Mouse (Mus musculus) Muller cell, postnatal 12 days (primary cell): ENCODE measurements around the gene Fbxo24.
"Not testable (repeated sequence)": the region's sequence is repeated elsewhere in the genome, so short reads cannot be mapped to it uniquely, and the experiment has no call there.

ENCODE experiments used
- DNase-seq: peaks from one replicate; pipeline ENCODE4 v3.0.0-alpha.2; 2015; ENCODE audit errors: inconsistent ontology term

The Fbxo24 gene

GRCm38 (mm10) chr5:137642886-137643285 lies 14.1 kb upstream of the Fbxo24 start:
- DNase-seq = no peak

GRCm38 (mm10) chr5:137641054-137641453 lies 12.3 kb upstream of the Fbxo24 start, which contains the start of gene Sap25:
Gene Sap25, plus strand, starts transcription at chr5:137641334.
- no peak for DNase-seq

GRCm38 (mm10) chr5:137639472-137639871 lies 10.7 kb upstream of the Fbxo24 start:
- no peak for DNase-seq

DNA sequence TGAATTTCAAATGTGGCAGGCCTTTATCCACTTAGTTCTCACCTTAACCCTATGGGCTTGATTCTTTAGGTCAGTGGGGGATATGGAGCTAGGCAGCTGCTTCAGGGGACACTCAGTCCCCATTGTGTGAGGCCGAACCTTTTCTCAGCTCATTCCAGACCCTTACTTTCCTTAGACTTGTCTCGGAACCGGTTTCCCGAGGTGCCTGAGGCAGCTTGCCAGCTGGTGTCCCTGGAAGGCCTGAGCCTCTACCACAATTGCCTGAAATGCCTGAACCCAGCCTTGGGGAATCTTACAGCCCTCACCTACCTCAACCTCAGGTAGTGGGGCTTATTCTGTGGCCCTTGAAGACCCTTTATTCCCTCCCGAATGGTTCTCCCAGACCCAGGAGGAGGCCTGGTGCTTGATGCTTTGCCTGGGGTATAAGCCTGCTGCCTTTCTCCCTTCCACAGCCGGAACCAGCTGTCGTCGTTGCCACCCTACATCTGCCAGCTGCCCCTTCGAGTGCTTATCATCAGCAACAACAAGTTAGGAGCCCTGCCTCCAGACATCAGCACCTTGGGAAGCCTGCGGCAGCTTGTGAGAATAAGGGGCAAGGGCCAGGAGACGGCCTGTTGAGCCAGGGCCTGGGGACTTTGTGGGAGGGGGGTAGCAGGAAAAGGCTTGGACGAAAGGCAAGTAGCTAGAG lies 4.7 kb upstream of the Fbxo24 start:
- no peak for DNase-seq

DNA sequence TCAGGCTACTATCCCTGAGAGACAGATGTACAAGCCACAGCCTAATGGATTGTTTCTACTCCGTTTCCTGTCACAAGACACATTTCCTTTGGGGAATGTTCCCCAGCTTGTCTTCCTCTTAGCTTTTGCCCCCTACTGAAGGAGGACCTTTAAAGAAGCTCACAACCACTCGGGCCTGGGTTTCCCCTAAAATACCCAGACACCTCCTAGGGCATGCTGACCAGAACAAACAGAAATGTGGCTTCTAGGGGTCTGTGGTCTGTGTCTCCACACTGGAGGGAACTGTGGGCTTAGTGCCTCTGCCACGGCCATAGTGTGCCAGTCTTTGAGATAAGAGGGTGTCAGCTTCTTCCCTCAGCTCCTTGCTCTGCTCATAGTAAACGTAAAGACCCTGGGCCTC lies 2.8 kb upstream of the Fbxo24 start:
- no peak for DNase-seq

- no peak for DNase-seq
These were observed 2.4 kb upstream of the Fbxo24 start for GRCm38 (mm10) chr5:137631171-137631570.

GRCm38 (mm10) chr5:137630602-137631001 lies 1.8 kb upstream of the Fbxo24 start:
- no peak for DNase-seq

- no peak for DNase-seq
These were observed 1.2 kb upstream of the Fbxo24 start for GRCm38 (mm10) chr5:137629906-137630545.

DNA sequence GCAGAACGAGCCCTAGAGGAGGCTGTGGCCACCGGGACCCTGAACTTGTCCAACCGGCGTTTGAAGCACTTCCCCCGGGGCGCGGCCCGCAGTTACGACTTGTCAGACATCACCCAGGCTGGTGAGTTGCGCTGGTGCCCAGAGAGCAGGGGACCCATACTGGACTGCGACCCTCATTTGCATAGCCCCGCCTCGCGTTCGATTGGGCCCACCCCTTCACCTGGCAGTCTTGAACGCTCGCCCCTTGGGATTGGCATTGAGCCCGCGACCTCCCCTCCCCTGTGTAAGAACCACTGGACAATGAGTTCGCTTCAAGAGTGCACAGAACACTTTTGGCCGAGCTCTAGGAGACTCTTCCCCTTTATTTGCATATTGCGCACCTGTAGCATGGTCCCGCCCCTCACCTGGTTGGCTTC lies 512 bp upstream of the Fbxo24 start:
- no peak for DNase-seq

GRCm38 (mm10) chr5:137627991-137628390 lies 811 bp downstream of the Fbxo24 start:
- DNase-seq = no peak

GRCm38 (mm10) chr5:137623937-137624530 lies 4.8 kb downstream of the Fbxo24 start:
- DNase-seq = no peak

DNA sequence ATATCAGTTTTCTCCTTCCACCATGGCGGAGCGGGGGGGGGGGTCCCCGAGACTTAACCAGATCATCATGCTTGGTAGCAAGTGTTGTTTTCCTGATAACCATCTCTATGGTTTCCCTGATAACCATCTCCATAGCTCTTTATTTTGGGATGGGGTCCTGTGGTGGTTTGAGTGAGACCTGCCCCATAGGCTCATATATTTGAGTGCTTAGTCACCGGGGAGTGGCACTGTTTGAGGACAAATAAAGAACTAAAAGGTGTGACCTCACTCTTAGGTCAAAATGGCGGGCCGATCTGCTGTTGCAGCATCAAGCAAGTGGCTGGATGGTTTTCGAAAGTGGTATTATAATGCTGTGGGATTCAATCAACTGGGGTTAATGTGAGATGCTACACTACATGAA lies 13.5 kb downstream of the Fbxo24 start:
- no peak for DNase-seq

DNA sequence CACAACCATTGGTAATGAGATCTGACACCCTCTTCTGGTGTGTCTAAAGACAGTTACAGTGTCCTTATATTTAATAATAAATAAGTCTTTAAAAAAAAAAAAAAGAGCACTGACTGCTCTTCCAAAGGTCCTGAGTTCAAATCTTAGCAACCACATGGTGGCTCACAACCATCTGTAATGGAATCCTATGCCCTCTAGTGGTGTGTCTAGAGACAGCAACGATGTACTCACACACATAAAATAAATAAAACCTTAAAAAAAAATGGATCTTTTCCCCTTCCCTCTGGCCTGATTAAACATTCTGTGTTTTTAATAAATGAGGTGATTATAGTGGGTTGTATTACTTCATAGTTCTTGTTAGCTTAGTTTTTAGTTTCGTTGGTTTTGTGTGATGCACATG lies 13.9 kb downstream of the Fbxo24 start:
- DNase-seq = not testable (repeated sequence)

DNA sequence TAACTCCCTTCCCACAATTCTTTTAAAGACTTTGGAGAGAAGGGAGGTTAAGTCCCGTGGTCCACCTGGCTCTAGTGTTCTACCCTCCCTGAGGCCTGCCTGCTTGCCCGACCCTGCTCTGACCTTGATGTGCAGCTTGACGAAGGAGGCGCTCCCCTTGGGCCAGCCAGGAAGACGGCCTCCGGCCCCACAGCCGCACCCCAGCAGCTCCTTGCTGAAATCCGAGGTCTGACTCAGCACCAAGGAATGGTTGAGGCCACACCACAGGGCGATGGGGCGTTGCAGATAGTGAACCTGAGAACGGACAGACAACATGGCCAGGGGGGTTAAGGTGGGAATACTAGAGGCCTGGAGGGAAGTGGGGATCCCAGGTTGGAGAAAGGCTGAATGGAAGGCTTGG lies 15.3 kb downstream of the Fbxo24 start, which contains the start of gene Pcolce:
Gene Pcolce (minus strand): TSS at position 235 of the 400 bp plus-strand sequence.
- peak; percentile 47 for DNase-seq

DNA sequence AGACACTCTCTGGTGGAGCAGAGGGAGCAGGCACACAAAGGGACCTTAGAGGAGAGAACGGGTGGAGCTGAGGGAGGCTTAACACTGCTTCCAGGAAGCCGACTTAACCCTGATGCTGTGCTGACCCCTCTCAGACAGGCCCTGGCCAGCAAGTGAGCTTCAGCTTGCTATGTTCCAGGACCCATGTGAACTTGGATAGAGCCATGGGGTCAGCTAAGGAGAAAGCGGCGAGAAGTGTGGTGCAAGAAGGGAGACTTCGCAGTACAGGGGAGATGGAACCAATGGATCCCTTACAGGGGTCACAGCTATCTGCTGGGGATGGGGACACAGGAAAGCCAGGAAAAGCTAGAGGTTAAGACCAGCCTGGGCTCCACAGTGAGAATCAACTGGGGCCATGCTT lies 15.7 kb downstream of the Fbxo24 start:
- DNase-seq = no peak

DNA sequence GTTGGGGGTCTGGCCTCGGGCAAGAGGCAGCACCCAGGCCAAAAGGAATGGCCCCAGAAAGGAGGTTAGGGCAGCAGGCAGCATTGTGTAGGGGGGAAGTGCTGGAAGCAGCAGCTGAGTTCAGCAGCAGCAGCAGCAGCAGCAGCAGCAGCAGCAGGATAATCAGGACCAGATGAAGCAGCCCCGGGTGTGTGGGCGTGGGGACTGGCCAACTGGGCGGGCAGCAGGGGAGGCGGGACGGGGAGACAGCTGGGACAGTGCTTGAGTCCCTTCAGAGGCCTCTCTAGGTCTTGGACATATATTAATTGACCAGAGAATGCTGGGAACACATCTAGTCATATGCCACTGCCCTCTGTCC lies 17.6 kb downstream of the Fbxo24 start:
- DNase-seq = peak; percentile 83

GRCm38 (mm10) chr5:137610548-137611244 lies 18.1 kb downstream of the Fbxo24 start:
- peak; percentile 90 for DNase-seq

DNA sequence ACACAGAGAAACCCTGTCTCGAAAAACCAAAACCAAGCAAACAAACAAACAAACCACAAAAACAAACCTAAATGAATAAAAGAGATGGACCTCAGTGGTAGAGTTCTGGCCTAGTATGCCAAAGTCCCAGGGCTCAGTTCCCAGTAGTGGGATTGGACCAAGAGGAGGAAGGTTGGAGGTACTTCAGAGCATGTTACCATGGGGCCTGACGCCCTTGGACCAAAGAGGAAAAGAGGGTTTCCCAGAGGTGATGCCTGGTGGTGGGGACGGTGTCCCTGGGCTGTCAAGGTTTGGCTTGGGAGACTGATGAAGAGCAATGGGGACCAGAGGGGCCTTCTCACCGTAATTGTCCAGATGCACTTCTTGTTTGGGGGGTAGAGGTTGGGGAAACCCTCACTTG lies 18.7 kb downstream of the Fbxo24 start:
- no peak for DNase-seq

GRCm38 (mm10) chr5:137609292-137609691 lies 19.5 kb downstream of the Fbxo24 start:
- DNase-seq = no peak

DNA sequence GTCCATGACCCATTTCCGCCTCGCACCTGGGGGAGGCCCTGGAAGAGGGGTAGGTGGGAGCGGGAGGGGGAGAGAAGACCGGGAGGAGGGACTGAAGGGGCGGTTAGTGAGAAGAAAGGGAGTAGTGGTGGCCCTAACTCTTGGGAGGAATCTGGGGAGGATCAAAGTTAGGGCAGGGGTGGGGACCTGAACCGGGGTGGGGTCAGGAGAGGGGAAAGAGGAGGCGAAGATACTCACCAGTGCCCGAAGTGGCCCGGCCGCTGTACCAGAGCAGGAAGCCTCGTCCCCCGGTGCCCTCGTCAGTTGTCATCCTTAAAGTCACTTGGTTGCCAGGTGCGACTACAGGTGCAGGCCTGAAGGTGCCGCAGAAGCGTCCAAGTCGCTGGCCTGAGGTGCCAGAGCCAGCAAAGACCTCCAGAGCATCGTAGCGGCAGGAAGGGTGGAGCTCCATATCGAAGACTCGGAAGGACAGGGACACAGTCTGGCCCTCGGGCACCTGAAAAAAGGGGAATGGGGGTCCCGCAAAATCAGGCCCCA lies 20.1 kb downstream of the Fbxo24 start:
- DNase-seq = no peak

DNA sequence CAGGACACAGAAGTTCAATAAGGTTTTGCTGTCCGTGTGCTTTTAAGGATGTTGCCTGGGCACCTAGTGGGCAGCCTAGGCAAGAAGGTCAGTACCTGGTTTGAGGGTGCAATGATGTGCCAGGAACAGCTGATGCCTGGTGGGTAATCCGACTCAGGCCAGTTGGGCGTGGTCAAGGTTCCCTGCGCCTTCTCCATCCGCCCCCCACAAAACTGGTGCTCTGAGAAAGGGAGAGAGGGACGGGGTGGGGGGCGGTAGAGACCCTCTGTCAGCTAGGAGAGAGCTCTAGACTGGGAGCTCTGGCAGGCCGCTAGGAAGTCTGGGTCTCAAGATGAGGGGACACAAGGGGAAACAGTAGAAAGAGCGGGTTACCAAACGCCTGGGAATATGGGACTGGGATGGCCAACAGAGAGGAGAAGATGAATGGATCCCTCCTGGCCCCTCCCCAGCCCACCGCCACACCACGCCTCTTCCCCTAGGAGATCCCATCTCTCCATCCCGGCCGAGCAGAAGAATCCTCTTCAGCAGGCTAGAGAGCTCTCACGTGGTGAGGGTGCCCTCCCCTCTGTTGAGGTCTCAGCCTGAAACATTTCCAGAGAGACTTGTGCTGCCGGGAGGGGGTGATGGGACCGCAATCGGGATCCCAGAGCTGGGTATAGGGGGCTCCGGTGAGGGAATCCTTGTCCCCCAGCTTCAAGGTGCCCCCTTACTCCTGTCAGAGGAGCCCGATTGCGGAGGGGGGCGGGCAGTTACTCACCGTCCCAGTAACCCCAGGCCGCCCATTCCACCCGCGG lies 20.7 kb downstream of the Fbxo24 start:
- no peak for DNase-seq
